Mouse (Mus musculus) megakaryocyte, embryonic 14.5 days (primary cell): ENCODE measurements at regions not wholly inside any gene's neighbourhood (a gene's known extent, or its start where the extent isn't known, plus 50 kb on each side); places are given as distances from the start of the nearest gene placed in this dataset.

Experiments
- FLI1 ChIP-seq: IDR thresholded peaks from 2 replicates; pipeline ENCODE4 v1.6.1; 2012; ENCODE audit warnings: low read length, inconsistent platforms, mixed read lengths
- GATA1 ChIP-seq: IDR thresholded peaks from 3 replicates; pipeline ENCODE4 v1.6.1; 2012; ENCODE audit warnings: mixed read lengths, low read length, inconsistent platforms, borderline replicate concordance

DNA sequence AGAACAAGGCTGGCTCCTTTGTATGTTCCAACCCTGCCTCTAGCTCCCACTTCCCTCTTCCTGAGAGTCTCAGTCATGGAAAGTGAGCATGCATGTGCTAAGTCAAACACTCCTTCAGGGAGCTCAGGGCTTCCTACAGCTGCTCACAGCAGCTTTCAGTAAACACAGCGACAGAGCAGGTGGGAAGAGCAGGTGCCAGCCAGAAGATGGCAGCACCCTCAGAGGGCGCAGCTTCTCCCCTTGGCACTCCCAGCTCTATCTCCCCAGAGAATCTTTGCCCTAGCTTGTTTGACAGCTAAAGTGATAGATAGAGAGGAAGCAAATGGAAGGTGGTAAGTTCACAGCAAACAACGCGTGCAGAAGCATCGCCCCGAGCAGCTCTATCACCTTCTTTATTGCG is 82.8 kb downstream of the Tex29 start:
- TF ChIP-seq GATA1 (no peak), FLI1 (no peak)
